Mouse (Mus musculus): Measurements from ENCODE around the gene Ccl11.
A peak's percentile ranks its signal among the peaks of the same experiment; 100 is the strongest.

Ccl11 gene

DNA sequence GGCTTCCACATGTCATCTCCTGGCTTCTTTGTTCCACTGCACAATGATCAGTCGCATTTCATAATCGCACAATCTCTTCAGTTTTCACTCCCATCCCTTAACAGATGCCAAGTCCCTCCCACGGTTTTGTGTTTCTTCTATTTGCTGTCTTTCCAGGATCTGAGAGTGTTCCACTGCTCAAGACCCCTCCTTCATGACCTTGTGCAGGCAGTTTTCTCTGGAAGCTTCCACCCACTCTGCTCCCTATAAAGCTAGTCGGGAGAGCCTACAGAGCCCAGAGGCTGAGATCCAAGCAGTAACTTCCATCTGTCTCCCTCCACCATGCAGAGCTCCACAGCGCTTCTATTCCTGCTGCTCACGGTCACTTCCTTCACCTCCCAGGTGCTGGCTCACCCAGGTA is at the start of gene Ccl11:
Ccl11 (plus strand) TSS at position 178 of the 400 bp plus-strand sequence.
- no peak for DNase-seq (ENCODE audit: low spot score in 2 of 2)

DNA sequence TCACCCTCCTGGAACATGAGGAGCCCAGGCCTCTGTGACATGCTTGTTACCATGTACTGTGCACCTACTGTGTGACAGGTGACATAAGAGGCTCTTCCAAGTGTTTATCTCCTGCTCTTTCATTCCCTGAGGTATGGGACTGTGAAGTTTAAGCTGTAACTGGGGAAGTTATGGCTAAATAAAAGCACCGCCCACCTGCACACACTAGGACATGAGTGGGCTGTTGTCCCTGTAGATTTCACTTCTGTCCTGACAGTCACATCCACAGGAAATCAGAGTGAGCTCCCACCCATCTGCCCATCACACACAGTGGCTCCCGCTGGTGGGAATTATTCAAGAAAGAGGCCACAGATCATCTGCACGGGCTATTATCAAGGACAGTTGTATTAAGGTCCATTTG is 47.5 kb upstream of the Ccl11 start:
- DNase-seq (ENCODE audit: low spot score in 2 of 2), result no peak

DNA sequence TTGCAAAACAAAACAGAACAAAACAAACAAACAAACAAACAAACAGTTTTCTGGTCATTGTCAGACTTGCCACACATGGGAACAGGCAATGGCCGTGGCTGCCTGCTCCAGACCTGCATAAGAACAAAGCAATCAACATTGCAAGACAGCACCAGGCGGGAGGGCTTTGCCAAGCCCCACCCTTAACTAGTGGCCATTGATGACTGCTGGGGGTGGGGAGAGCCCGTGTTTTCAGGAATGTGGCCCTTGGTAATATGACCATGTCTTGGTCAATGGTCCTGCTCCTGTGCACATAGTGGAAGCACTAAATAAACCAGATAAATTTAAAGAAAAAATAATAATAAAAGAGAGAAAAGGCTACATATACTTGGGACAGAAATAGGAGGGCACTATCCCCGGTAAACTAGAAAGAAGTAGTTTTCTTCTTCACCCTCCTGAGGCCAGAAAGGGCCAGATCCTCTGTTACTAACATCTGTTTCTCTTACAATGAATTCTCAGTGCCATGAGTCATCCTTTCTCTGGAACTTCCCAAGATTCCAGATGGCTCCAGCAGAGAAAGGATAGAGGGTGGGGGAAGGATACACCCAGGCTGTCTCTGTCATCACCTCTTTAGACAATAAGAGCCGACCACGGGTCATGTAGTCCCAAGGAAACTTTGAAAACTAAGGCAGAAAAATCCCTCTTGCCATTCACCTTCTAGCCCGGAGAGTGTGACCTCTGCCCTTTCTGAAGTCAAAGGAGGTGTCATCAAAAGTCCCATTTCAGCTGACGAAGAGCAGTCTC is 46.0 kb upstream of the Ccl11 start:
- DNase-seq (ENCODE audit: low spot score in 2 of 2), result no peak

DNA sequence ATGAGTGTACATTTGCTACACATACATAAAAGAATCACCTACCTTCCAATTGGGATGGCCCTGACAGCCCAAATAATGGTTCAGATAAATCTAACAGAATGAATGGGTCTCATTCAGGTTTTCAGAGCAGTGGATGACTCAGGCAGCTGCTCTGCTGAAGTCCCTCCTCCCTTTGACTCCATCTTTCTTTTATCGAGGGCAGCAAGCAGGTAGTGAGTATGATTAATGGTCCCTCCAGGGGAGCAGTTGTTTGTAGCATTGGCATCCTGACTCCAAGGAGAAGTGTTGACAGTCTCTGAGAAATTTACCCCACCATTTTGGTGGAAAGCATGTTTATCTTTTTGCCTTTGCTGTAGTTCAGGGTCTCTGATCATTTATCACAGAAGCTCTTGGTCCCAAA is 43.9 kb upstream of the Ccl11 start:
- DNase-seq (ENCODE audit: low spot score in 2 of 2), result no peak

DNA sequence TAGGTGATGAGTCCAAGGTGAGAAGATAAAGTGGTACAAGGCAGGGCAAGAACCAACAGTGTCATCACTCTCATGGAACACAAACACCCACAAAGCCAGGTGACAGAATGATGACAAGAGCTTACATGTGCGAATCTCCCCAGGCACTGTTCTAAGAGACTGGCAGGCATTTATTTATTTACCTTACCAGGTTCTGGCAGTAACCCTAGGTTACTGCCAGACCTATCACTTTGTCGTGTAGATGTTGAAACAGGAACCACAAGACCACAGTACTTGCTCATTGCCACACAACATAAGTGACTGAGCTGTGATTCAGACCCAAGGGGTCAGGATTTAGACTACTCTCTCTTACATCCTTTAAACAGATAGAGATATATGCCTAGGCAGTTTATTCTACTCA is 42.6 kb upstream of the Ccl11 start:
- no peak for DNase-seq (ENCODE audit: low spot score in 2 of 2)

DNA sequence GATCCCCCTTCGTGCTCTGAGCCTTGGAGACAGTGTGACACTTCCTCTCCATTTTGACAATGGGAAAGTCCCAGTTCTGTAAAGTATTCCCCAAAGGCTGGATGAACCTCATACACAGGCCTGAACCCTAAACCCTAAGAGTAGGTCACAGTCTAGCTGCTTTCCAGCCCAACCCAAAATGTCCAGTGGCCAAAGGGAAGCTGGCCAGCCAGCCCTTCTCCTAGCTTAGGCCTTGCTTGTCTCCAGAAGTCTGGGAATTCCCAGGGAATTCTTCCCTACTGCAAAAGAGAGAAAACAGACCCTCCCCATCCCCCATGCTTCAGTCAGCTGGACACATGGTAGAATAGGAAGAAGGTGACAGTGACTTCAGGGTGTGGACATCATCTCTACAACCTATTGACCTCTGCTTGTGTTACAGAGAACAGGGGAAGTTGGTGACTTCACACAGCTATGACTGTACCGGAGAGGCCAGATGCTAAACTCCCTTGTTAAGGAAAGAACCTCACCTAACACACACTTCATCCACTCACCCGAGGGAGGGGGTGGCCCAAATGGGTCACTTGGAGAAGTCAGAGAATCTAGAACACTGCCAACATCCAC is 41.3 kb upstream of the Ccl11 start:
- DNase-seq (ENCODE audit: low spot score in 2 of 2), result no peak

DNA sequence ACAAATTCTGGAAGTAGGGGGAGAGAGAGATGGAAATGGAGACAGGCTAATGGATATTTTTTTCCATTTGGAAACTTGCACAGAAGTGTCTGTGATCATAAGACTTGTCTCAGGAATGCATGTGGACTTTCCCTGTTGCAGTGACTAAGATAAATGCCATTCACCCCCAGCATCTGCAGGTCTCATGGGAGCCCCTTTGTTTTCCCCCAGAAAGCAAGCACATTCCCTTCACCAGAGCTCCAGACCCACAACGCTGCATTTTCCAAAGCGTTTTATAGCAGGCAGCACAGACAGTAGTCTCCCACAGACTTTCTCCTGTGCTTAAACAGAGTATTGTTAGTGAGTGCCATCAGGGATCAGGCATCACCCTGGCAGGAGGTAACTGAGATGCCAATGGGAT is 38.2 kb upstream of the Ccl11 start:
- DNase-seq (ENCODE audit: low spot score in 2 of 2), result no peak

DNA sequence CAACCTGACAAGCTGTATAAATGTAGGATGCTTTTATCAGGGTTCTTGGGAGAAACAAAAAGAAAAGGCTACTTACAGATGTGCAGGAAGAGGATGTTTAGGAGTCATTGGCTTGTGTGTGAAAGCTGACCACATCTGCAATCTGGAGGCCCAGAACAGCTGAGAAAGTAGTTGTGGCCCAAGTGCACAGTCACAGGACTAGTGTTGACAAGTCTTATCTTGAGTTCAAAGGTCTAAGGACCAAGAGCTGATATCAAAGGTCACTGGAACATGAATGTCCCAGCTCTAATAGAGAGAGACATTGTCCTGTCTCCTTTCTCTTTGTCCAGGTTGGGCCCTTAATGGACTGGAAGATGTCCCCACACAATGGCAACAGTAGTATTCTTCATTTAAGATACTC is 37.8 kb upstream of the Ccl11 start:
- DNase-seq (ENCODE audit: low spot score in 2 of 2), result no peak

DNA sequence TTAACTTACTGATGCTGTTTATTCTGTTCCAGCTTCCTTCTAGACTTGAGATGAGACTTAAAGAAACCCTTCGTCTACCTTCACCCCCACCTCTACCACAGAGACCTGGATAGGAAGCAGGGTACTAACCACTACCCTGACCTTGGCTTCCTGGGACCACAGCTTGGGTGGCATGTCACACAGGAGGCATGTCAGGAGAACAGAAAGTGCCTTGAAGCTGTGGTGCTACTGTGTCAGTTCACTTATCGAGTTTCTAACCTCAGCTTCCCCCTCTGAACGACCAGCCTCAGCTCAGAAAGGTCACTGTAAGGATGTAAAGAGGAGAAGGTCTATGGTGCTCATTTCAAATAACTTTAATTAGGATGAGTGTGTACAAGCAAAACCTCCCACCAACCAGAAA is 36.2 kb upstream of the Ccl11 start:
- DNase-seq (ENCODE audit: low spot score in 2 of 2), result no peak

DNA sequence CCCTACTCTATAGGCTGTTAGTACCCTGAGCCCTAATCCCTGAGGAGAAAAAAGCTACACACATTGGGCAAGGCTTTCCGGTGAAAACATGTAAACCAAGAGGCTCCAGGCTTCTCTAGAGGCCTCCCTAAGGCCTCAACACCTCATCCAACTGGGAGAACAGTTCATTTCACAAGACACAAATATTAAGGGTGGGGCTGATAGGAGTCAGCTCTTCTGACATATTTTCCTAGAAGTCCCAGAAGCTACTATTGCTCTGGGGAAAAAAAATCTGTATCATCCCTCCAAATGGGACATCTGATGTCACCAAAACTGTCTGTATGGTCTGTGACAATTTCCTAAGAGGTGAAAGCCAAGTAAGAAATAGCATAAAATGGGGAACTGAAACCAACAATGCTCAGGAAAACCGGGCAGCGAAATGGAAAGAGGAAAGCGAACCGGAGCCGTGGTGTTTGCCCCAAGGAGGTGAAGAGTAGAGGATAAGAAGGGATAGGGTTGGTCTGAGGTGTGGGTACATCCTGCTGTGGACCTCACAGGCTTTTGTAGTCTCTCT is 35.0 kb upstream of the Ccl11 start:
- no peak for DNase-seq (ENCODE audit: low spot score in 2 of 2)

DNA sequence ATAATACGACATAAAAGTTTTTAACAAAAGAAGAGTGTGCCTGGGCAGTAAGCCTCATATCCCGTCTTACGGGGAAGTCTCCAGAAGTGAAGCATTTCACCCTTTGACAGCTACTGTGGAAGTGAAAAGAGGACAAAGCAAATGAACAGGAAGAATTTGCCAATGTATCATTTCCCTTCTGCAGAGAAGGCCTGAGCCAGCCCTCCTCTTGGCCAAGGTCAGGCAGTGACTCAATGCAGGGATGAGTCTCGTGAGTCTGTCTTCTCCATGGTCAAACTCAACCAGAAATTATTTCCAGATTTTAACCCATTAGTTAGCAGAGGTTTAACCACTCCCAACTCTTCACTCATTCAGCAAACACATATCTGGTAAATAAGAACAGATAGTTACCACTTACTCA is 33.9 kb upstream of the Ccl11 start:
- no peak for DNase-seq (ENCODE audit: low spot score in 2 of 2)

DNA sequence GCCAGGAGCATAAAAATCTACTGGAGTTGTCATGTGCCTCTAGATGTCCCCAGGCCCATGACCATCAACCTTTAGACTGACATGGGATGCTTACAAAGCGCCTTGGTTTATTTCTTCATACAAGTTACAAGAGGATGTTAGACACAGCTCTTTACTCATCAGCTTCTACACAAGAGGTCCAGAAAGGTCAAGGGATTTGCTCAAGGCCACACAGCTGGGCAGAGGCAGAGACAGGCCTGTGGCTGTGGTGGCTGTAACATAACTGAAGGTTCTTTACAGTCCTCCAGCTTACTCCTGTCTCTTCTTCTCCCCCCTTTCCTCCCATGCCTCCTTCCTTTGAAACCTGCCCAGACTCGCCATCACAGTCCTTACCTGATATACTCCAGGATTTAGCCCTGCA is 27.5 kb upstream of the Ccl11 start:
- DNase-seq (ENCODE audit: low spot score in 2 of 2), result no peak

DNA sequence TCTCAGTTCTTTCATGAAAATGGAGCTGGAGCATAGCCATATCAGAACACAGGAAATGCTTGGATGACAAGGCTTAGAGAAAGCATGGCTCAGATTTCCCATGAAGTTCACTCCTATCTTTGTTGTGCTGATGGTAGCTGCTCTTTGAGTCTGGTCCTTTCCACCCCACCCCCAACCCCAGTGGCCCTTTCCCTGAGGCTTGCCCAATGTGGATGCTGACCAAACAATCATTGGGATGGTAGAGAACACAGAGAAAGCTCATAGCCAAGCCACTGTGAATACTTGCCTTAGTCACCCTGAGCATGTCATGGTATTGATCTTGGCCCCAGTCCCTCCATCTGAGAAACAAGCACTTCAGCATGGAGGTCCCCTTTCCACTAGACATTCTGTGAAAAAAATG is 25.5 kb upstream of the Ccl11 start:
- DNase-seq (ENCODE audit: low spot score in 2 of 2), result no peak

DNA sequence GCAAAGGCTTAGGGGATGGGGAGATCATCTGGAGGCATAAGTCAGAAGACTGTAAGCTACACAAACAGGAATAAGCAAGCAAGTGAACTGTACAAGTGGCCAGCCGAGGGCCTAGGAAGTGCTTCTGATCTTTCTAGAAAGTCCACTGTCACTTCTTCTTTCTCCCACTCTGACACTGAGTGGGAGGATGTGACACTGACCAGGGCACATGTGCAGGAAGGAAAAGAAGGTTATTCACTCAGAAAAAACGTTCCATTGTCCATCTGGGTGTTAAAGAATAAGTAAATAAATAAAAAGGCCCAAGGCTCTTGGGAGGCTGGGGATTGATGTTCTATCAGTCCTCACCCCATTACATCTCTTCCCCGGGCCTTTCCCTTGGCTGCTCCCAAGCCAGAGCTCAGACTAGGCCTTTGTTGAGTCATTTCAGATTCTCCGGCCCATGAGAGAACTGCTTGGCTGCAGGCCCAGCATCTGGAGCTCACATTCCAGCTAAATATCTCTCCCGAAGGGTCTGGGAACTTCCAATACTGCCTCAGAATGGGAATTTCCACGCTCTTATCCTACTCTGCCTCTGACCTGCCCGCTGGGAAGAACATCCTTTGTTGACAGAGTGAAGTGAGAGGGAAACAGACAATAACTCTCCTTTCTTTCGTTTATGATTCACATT is 24.8 kb upstream of the Ccl11 start:
- DNase-seq (ENCODE audit: low spot score in 2 of 2), result no peak

DNA sequence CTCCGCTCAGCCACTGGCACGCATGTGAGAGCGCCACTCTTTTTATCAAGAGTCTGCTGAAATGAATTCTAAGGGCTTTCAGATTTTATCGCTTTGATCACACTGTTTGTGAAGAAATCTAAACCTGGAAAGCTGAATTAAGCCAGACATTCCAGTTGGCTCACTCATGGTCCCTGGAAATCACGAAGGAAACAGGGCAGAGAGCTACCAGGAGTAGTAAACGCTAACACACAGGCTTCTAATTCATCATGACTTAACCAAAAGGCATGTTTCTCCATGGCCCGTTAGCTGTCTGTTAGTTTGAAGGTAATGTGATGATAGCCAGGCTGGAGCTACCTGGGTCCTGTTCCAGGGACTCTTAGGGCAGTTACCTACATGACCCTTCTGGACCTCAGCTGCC is 23.2 kb upstream of the Ccl11 start:
- DNase-seq (ENCODE audit: low spot score in 2 of 2), result no peak

DNA sequence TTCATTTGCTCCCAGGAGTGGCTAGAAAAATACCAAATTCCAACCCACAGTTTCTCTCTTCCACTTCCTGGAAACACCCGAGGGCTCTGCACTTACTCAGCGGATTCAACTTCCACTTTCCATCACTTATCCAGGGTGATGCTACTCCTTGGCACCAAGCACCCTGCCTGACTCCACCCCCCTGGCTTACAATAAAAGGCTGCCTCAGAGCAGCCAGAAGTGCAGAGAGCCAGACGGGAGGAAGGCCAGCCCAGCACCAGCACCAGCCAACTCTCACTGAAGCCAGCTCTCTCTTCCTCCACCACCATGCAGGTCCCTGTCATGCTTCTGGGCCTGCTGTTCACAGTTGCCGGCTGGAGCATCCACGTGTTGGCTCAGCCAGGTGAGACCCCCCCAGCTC is 22.3 kb upstream of the Ccl11 start, which contains the start of gene Ccl2:
Ccl2 (plus strand) TSS at position 216 of the 400 bp plus-strand sequence.
- peak in 1 of 2 experiments; percentile 6 for DNase-seq (ENCODE audit: low spot score in 2 of 2)

DNA sequence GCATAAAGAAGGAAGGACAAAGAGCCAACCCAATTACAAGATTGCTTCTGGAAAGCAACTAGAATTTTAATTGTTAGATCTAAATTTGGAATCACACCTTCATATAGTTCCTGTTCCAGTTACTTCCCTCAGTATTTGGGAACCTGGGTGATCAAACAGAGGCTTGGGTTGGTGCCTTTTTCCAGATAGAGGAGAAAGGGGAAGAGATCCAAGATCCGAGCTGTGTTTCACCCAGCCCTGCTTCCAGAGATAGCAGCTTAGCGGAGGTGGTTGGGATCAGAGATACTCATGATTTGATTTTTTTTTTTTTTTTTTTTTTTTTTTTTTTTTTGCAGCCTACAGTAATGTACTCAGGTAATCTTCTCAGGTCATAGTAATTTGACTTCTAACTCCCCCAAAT is 21.8 kb upstream of the Ccl11 start:
- DNase-seq (ENCODE audit: low spot score in 2 of 2), result no peak

DNA sequence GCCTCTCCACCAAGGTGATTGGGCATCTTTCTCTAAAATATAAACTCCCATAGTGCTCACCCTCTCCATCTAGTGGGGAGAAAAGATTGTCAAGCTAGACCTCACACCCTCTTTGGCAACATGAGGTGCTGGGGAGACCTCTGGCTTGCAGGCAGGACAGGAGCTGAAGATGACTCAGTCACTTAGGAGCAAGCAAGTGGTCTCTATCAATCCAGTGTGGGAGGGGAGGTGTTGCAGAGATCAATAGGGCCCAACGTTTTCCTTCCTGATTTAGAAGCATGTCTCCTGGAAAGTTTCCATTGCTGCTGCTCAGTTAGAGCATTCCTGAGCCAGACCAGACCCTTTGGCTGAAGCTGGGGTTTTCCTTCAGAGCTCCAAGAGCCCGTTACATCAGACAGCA is 19.1 kb upstream of the Ccl11 start, which contains the start of gene Gm17268:
Gm17268 (minus strand) TSS at position 28 of the 400 bp plus-strand sequence.
- no peak for DNase-seq (ENCODE audit: low spot score in 2 of 2)

DNA sequence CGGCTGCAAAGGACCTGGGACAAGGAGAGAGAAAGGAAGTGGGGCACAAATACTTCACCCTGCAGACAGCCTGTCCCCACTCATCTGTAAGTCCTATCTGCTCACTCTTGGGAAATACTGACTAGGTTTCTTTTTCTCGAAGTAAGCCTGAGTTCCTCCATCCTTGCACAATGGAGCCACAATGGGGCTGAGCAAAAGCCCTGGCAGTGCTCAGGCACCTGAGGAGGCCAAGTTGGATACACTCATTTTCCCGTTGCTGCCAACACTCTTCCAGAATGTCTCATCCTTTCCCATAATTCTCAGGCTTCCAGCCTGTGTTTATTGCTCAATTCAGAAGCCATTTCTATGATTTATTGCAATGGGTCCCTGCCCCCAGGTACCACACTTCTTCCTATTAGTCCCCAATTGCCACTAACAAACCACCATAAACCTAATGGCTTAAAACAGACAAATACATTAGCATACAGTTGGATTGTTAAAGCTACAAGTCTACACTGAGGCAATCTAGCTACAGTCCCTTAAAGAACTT is 18.4 kb upstream of the Ccl11 start:
- no peak for DNase-seq (ENCODE audit: low spot score in 2 of 2)

DNA sequence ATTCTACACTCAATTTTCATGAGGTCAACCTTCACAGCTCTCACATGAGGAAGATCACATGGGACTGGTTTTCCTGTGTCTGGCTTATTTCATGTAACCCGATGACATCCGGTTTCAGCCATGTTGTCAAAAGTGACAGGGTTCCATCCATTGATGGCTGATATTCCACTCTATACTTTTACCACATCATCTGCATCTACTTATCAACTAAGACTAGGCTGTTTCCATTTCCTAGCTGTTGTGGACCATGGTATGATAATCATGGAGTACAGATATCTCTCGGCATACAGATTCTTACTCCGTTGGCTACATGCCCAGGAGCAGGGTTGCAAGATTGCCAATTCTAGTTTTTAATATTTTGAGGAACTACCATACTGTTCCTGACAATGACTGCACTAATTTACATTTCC is 15.9 kb upstream of the Ccl11 start:
- no peak for DNase-seq (ENCODE audit: low spot score in 2 of 2)

DNA sequence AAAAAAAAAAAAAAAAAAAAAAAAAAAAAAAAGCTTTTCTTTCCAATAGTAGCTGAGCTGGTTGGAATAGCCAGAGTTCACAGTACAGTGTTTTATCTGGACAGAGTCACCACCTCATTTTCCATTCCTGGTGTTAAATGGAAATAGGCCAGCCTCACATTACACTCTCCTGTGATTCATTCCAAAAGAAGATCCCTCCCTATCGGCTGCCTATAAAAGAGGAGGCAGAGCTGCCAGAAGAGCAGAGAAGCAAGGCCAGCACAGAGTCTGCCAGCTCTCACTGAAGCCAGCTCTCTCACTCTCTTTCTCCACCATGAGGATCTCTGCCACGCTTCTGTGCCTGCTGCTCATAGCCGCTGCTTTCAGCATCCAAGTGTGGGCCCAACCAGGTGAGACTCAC is 12.2 kb upstream of the Ccl11 start, which contains the start of gene Ccl7:
Ccl7 (plus strand) TSS at position 242 of the 400 bp plus-strand sequence.
- DNase-seq (ENCODE audit: low spot score in 2 of 2), result no peak

DNA sequence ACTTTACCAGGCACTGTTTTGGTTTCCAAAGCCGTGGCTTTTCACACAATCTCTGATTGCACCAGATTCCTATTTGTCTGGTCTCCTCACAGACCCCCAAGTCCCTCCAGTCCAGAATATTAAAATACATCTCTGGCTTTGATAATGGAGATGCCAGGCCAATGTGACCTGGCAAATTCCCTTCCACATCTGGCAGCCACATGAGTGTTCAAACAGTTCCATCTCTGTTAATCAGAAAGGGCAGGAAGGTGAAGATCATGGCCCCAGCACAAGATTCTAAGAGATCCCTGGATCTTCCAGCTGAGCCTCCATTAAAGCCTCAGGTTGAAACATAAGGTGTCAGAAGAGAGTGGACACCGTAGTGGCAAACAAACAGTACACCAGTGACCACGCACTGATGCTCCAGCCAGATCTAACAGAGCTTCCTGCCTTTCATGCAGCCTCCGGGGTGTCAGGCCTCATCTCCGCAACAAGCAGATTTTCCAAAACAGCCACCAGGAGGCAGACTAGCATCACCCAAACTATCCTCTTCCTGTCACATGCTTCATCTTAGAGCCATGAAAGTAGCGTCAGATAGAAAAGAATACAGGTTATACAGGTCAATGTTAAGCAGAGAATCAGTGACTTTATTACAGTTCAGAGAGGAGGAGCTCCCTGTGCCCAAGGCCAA is 9.7 kb upstream of the Ccl11 start:
- peak in 1 of 2 experiments; percentile 3 for DNase-seq (ENCODE audit: low spot score in 2 of 2)

Measured in spleen, postnatal 14 days (tissue).